13 mouse cellular contexts compared by ENCODE assay signal in the genomic region with DNA sequence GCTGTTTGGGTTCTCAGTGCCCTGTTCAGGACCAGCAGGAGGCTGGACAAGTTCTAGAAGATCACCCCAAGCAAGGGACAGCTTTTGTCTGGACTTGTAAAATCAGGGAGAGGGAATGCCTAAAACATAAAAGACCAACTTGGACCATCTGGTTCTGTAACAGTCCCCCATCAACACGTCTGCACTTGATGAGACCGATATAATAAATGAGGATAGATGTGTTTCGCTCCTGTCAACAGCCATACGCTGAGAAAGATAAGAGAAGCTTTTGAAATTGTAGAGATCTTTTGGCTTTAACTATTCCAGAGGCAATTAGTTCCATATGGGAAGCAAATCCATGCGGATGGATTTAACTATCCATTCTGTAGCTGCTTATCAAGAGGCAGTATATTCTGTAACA.
"Had no signal": no experiment of that assay in that cellular context is flagged by ENCODE, and none has a peak within 500 bp of the region (broad histone marks: within the 10 kb centered on the region; RNA-seq: fewer than 3 reads in every experiment).

No protein-coding gene starts in this region.

- H3K9me3 ChIP-seq: limb, embryonic 12.5 days; midbrain, embryonic 10.5 days; neural tube, embryonic 15.5 days had no signal

- H3K4me2 ChIP-seq: limb, embryonic 12.5 days; liver, embryonic 11.5 days; lung, embryonic 14.5 days; neural tube, embryonic 15.5 days had no signal

- H3K27me3 ChIP-seq: neural tube, embryonic 15.5 days had no signal

- H3K36me3 ChIP-seq: limb, embryonic 12.5 days; midbrain, embryonic 10.5 days; neural tube, embryonic 15.5 days had no signal

- H3K9ac ChIP-seq: limb, embryonic 12.5 days; lung, embryonic 14.5 days; neural tube, embryonic 15.5 days had no signal

- H3K4me3 ChIP-seq: left cerebral cortex, adult 2 months; limb, embryonic 12.5 days; midbrain, embryonic 10.5 days; myocyte; neural tube, embryonic 15.5 days had no signal

- H3K4me1 ChIP-seq: midbrain, embryonic 10.5 days; neural tube, embryonic 15.5 days had no signal

- H3K27ac ChIP-seq: left cerebral cortex, adult 2 months; limb, embryonic 12.5 days; midbrain, embryonic 10.5 days; neural tube, embryonic 15.5 days; stomach, postnatal 0 days had no signal

- DNase-seq: kidney, postnatal 25 days; lung, embryonic 14.5 days; lung, postnatal 10 days; lung, postnatal 4 days; midbrain, embryonic 14.5 days; thymus, postnatal 4 days had no signal
